Mouse (Mus musculus) hindbrain, embryonic 15.5 days (tissue): ENCODE measurements around the gene Abcb6. TPM values are rescaled to one million over a fixed set of nuclear protein-coding genes. Genes with fewer than 3 reads are reported as not detected.

Experiments used
- ATAC-seq: fragments of 200-750 bp; cut with Nextera tagmentation; 2 replicates; pipeline ENCODE4 v1.8.0; 2017; ENCODE audit warnings: low read depth, moderate number of reproducible peaks, moderate TSS enrichment; ENCODE audit not compliant: low FRiP score
- H3K27ac ChIP-seq: fragments of 300-500 bp; sonication (generic); replicated peaks from 2 replicates; pipeline ENCODE4 v1.5.1; 2015; ENCODE audit warnings: mild to moderate bottlenecking, inconsistent platforms
- H3K27me3 ChIP-seq: fragments of 300-500 bp; sonication (generic); 2 replicates; pipeline ENCODE4 v1.6.1; 2015; ENCODE audit warnings: control low read depth, inconsistent platforms
- H3K36me3 ChIP-seq: fragments of 300-500 bp; sonication (generic); 2 replicates; pipeline ENCODE4 v1.6.1; 2015; ENCODE audit warnings: control low read depth, inconsistent platforms
- H3K4me1 ChIP-seq: fragments of 300-500 bp; sonication (generic); replicated peaks from 2 replicates; pipeline ENCODE4 v1.6.1; 2015; ENCODE audit warnings: control low read depth, inconsistent platforms
- H3K4me2 ChIP-seq: fragments of 300-500 bp; sonication (generic); 2 replicates; pipeline ENCODE4 v1.6.1; 2015; ENCODE audit warnings: moderate library complexity, mild to moderate bottlenecking, inconsistent platforms
- H3K4me3 ChIP-seq: fragments of 300-500 bp; sonication (generic); 2 replicates; pipeline ENCODE4 v1.5.1; 2015; ENCODE audit warnings: mild to moderate bottlenecking, inconsistent platforms
- H3K9ac ChIP-seq: fragments of 300-500 bp; sonication (generic); 2 replicates; pipeline ENCODE4 v1.6.1; 2015; ENCODE audit warnings: inconsistent platforms
- H3K9me3 ChIP-seq: fragments of 300-500 bp; sonication (generic); 2 replicates; pipeline ENCODE4 v1.6.1; 2016; ENCODE audit warnings: control low read depth, inconsistent platforms
- WGBS: fragments of 180-500 bp; shearing (Covaris S2); methylation state at CpG from one replicate; pipeline ENCODE4 v1.1.7; 2015; 5-methylcytosine and 5-hydroxymethylcytosine counted together
- polyA plus RNA-seq: library from polyadenylated mRNA; unstranded; fragments of >200 nt; fragmentation: Nextera tagmentation; extraction: Ambion mirVana; gene quantifications from 2 replicates; pipeline ENCODE4 v1.2.1, GENCODE M21; 2015

Abcb6 gene
- polyA plus RNA-seq, 1 experiment from 2014 or later = 48.4 TPM

DNA sequence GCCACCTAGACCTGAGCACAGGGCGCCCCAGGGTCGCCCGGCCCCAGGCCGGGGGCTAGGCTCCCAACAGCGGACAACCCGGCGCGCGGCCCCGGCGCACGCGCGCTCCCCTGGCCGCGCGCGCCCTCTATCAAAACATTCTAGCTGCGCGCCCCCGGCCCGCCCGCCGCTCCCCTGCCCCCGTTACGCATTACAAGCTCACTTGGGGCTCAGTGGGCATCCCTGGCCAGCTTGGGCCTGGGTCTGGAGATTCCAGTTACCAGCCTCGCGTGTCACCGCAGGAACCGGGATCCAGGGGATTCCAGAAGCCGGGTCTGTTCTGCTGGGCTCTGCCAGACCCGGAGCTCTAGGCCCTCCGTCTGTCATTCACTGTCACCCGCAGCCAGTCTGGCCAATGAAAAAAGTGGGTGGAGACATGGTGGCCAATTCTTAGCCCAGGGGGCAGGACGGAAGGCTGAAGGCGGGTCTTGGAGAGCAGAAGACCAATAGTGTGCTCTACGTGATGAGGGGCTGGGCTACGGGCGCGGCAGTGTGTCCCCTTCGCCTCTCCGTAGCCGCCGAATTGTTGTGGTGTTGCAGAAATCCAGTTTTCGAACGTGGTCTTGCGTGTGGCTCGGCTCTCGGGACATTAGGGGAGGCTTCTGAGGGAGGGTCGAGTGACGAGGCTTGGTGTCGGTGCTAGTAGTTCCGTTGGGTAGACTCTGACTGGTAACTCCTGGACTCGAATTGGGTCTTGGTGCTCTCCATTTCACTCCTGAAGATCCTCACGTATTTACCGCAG, 11.6 kb upstream of the Abcb6 start, which contains the start of the genes Ankzf1 and Atg9a:
Ankzf1 (plus strand) TSS at position 530 of the 781 bp plus-strand sequence.
Atg9a (minus strand) TSS at position 575 of the 781 bp plus-strand sequence.
- Histone ChIP-seq H3K27ac (peak within 1 kb of the TSS; percentile 98), H3K4me1 (peaks cover 28% of the 10 kb centered on the region), H3K36me3 (peaks cover 34% of the 10 kb centered on the region), H3K4me3 (peak within 1 kb of the TSS; percentile 82), H3K9ac (peak within 1 kb of the TSS; percentile 96), H3K9me3 (no peaks in the 10 kb centered on the region), H3K4me2 (peak within 1 kb of the TSS; percentile 94), H3K27me3 (no peaks in the 10 kb centered on the region)
- peak; percentile 99 for ATAC-seq
- under 1% methylated on average over 55 of the region's 56 CpGs for WGBS

- Histone ChIP-seq H3K9me3 (no peaks in the 10 kb centered on the region), H3K27me3 (no peaks in the 10 kb centered on the region), H3K4me3 (peak overlapping the region; percentile 82), H3K4me1 (peaks cover 28% of the 10 kb centered on the region), H3K4me2 (peak overlapping the region; percentile 92), H3K9ac (peak overlapping the region; percentile 96), H3K27ac (peak overlapping the region; percentile 98), H3K36me3 (peaks cover 36% of the 10 kb centered on the region)
- 44% methylated on average over 5 of the region's 5 CpGs for WGBS
- no peak; the same call in 1 of the 2 replicates for ATAC-seq
Observed at GRCm38 (mm10) chr1:75191258-75191621, 11.0 kb upstream of the Abcb6 start.

DNA sequence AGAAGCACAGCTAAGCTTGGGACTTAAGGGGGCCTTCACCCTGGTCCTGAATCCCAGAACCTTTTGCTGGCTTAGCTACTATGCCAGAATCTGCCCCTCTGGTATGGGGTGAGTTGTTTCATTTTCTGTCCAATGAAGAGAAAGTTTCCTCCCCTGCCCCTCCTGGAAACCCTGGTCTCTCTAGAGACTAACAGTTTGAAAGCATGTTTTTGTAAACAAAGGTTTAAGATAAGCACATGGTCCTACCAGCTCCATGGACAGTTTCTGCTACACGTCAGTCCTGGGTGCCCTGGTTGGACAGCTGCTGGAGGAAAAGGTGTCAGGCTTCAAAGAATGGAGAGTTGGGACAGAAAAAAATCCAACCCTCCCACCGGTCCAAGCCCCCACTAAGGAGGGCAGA, 10.4 kb upstream of the Abcb6 start:
- Histone ChIP-seq H3K4me3 (peak overlapping the region; percentile 82; the same call in 1 of the 2 replicates), H3K36me3 (peaks cover 39% of the 10 kb centered on the region), H3K4me1 (peaks cover 28% of the 10 kb centered on the region), H3K27ac (no peak overlapping the region), H3K9me3 (no peaks in the 10 kb centered on the region), H3K4me2 (peak overlapping the region; percentile 92), H3K27me3 (no peaks in the 10 kb centered on the region), H3K9ac (peak overlapping the region; percentile 96; the same call in 1 of the 2 replicates)
- ATAC-seq = no peak
- 76% methylated on average over 2 of the region's 2 CpGs for WGBS

GRCm38 (mm10) chr1:75187914-75188483, 7.8 kb upstream of the Abcb6 start:
- Histone ChIP-seq H3K36me3 (peaks cover 61% of the 10 kb centered on the region), H3K27me3 (no peaks in the 10 kb centered on the region)
- WGBS = 83% methylated on average over 2 of the region's 2 CpGs

GRCm38 (mm10) chr1:75187126-75187525, 6.9 kb upstream of the Abcb6 start:
- no peak for ATAC-seq
- Histone ChIP-seq H3K27me3 (no peaks in the 10 kb centered on the region), H3K4me2 (no peak overlapping the region), H3K4me3 (no peak overlapping the region), H3K9me3 (no peaks in the 10 kb centered on the region), H3K9ac (no peak overlapping the region), H3K4me1 (peaks cover 15% of the 10 kb centered on the region), H3K27ac (no peak overlapping the region), H3K36me3 (peaks cover 70% of the 10 kb centered on the region)

More at GRCm38 (mm10) chr1:75187914-75188483, 7.8 kb upstream of the Abcb6 start:
- H3K4me1 ChIP-seq = peaks cover 20% of the 10 kb centered on the region
- H3K27ac ChIP-seq = no peak overlapping the region
- H3K4me2 ChIP-seq = no peak overlapping the region
- H3K4me3 ChIP-seq = no peak overlapping the region
- no peak for ATAC-seq
- no peak overlapping the region for H3K9ac ChIP-seq
- no peaks in the 10 kb centered on the region for H3K9me3 ChIP-seq

DNA sequence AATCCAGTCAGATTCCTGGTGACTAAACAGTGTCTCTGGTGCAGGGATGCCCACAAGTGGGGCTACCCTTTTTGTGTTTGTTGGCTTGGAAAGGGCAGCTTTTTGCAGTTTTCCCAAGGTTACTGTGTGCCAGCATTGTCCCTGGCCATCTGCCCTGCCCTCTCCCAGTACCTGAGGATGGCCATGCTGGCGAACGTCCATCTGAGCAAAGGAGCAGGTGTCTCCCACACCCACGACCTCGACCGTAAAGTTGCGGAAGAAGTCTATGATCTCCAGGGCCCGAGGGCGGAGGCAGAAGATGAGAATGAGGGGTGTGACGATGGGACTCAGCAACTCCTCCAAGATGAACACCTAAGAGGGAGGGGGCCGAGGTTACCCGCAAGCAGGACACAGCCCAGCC, 5.3 kb upstream of the Abcb6 start:
- Histone ChIP-seq H3K9me3 (no peaks in the 10 kb centered on the region), H3K4me3 (no peak overlapping the region), H3K9ac (no peak overlapping the region), H3K27me3 (no peaks in the 10 kb centered on the region), H3K36me3 (peaks cover 81% of the 10 kb centered on the region), H3K4me1 (peaks cover 10% of the 10 kb centered on the region), H3K4me2 (no peak overlapping the region), H3K27ac (no peak overlapping the region)
- WGBS = 90% methylated on average over 11 of the region's 11 CpGs
- no peak for ATAC-seq

- H3K4me1 ChIP-seq = peaks cover 30% of the 10 kb centered on the region
- ATAC-seq = no peak
- no peaks in the 10 kb centered on the region for H3K27me3 ChIP-seq
- no peak overlapping the region for H3K27ac ChIP-seq
- H3K4me3 ChIP-seq = no peak overlapping the region
- peaks cover 68% of the 10 kb centered on the region for H3K36me3 ChIP-seq
- no peak overlapping the region for H3K4me2 ChIP-seq
- no peaks in the 10 kb centered on the region for H3K9me3 ChIP-seq
- WGBS = 71% methylated on average over 4 of the region's 4 CpGs
- no peak overlapping the region for H3K9ac ChIP-seq
Observed at GRCm38 (mm10) chr1:75182160-75182559, 2.0 kb upstream of the Abcb6 start.

- Histone ChIP-seq H3K27me3 (no peaks in the 10 kb centered on the region), H3K9me3 (no peaks in the 10 kb centered on the region), H3K4me1 (peaks cover 30% of the 10 kb centered on the region), H3K4me3 (no peak overlapping the region), H3K36me3 (peaks cover 68% of the 10 kb centered on the region), H3K9ac (no peak overlapping the region), H3K27ac (no peak overlapping the region), H3K4me2 (no peak overlapping the region)
- no peak for ATAC-seq
- 80% methylated on average over 4 of the region's 4 CpGs for WGBS
Observed at GRCm38 (mm10) chr1:75181377-75181870, 1.2 kb upstream of the Abcb6 start.

- Histone ChIP-seq H3K4me2 (peak overlapping the region; percentile 89), H3K27me3 (no peaks in the 10 kb centered on the region), H3K9ac (no peak overlapping the region), H3K4me3 (peak overlapping the region; percentile 50; the same call in 1 of the 2 replicates), H3K9me3 (no peaks in the 10 kb centered on the region), H3K36me3 (peaks cover 68% of the 10 kb centered on the region), H3K27ac (no peak overlapping the region), H3K4me1 (peaks cover 30% of the 10 kb centered on the region)
- 41% methylated on average over 7 of the region's 7 CpGs for WGBS
- ATAC-seq = no peak
Observed at GRCm38 (mm10) chr1:75180741-75181140, 549 bp upstream of the Abcb6 start.

- peak overlapping the region; percentile 61 for H3K27ac ChIP-seq
- peaks cover 67% of the 10 kb centered on the region for H3K36me3 ChIP-seq
- no peaks in the 10 kb centered on the region for H3K9me3 ChIP-seq
- WGBS = 7% methylated on average over 23 of the region's 23 CpGs
- H3K4me1 ChIP-seq = peaks cover 30% of the 10 kb centered on the region
- peak overlapping the region; percentile 50 for H3K9ac ChIP-seq
- no peaks in the 10 kb centered on the region for H3K27me3 ChIP-seq
- peak; percentile 59 for ATAC-seq
- H3K4me2 ChIP-seq = peak overlapping the region; percentile 89
- peak overlapping the region; percentile 50 for H3K4me3 ChIP-seq
Observed at GRCm38 (mm10) chr1:75179334-75180104, 673 bp downstream of the Abcb6 start.

DNA sequence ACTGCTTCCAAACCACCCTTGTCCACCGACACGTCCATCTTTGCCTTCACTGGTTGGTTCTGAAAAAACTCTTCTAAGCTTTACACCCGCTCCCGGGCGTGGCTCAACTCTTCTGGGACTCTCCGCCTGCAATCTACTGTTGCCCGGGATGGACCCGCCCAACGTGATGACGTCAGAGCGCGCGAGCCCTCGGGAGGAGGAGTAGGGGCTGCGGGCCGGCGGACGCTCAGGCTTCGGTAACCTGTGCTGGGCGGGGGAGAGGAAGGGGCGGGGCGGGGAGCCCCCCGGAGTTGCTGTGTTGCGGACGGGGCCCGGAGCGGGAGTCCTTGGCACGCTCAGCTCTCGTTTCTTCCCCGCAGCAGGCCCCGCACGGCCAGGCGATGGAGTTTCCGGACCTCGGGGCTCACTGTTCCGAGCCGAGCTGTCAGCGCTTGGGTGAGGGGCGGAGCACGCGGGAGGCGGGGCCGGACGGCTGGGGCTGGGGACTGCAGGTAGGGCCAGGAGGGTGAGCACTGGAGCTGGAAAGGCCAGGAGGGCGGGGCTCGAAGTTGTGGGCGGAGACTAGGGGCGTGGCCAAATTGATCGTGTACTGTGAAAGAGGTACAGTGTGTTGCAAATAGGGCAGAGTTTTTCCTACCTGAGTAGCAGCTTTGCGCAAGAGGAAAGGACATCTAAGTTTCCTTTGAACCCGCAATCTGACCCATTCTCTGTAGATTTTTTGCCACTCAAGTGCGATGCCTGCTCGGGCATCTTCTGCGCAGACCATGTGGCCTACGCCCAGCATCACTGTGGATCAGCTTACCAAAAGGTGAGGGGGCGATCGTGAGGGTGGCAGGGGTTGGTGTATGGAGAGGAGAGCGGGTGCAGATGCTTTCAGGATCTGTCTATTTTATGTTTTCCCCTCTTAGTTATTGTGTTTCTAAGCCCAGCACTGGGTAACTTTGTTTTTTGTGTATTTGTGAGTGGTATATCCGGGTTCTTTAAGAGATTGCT, 11.4 kb downstream of the Abcb6 start, which contains the start of gene Zfand2b:
Zfand2b (plus strand) TSS at position 175 of the 993 bp plus-strand sequence.
- Histone ChIP-seq H3K27me3 (no peaks in the 10 kb centered on the region), H3K4me2 (peak within 1 kb of the TSS; percentile 66), H3K4me3 (peak within 1 kb of the TSS; percentile 67), H3K27ac (peak within 1 kb of the TSS; percentile 89), H3K9me3 (no peaks in the 10 kb centered on the region), H3K36me3 (peaks cover 36% of the 10 kb centered on the region), H3K4me1 (peaks cover 14% of the 10 kb centered on the region), H3K9ac (peak within 1 kb of the TSS; percentile 57)
- WGBS = under 1% methylated on average over 58 of the region's 59 CpGs
- ATAC-seq = peak; percentile 97
